Mouse (Mus musculus): ENCODE data around the gene Mettl5. TPM values are rescaled to one million over a fixed set of nuclear protein-coding genes. Genes with fewer than 3 reads are reported as not detected.

Gene Mettl5
- polyA plus RNA-seq, 1 experiment from 2014 or later, result 27.8 TPM

- Histone ChIP-seq H3K4me1 (ENCODE audit: insufficient read depth) (peaks cover 5% of the 10 kb centered on the region; the same call in 1 of the 2 replicates), H3K27ac (ENCODE audit: low read depth) (peak overlapping the region; percentile 97), H3K4me2 (ENCODE audit: low read depth, low read length) (peak overlapping the region; percentile 98), H3K27me3 (ENCODE audit: insufficient read depth, low read length) (no peaks in the 10 kb centered on the region), H3K36me3 (replicated peaks; ENCODE audit: insufficient read depth, low read length) (no peaks in the 10 kb centered on the region), H3K9me3 (ENCODE audit: low read length) (no peaks in the 10 kb centered on the region), H3K4me3 (ENCODE audit: low read depth, low read length) (peak overlapping the region; percentile 99), H3K9ac (replicated peaks) (peak overlapping the region; percentile 100)
- WGBS (ENCODE audit: insufficient replicate concordance), result under 1% methylated on average over 54 of the region's 55 CpGs
- ATAC-seq (peak; percentile 52), DNase-seq (peak; percentile 67)
- TF ChIP-seq CTCF (IDR thresholded peaks at IDR 0.05; ENCODE audit: low read depth), result peak; percentile 16; the same call in 1 of the 2 replicates
- TF ChIP-seq EP300 (IDR thresholded peaks at IDR 0.05; ENCODE audit: low read depth), result no peak
These were observed 12.5 kb upstream of the Mettl5 start for GRCm38 (mm10) chr2:69897618-69898575.

GRCm38 (mm10) chr2:69897039-69897617 lies 11.7 kb upstream of the Mettl5 start, which contains the start of gene Ubr3:
Gene Ubr3 (plus strand): TSS chr2:69897246.
- H3K4me3 ChIP-seq (ENCODE audit: low read depth, low read length), result peak within 1 kb of the TSS; percentile 99
- H3K4me2 ChIP-seq (ENCODE audit: low read depth, low read length), result peak within 1 kb of the TSS; percentile 98
- 1% methylated on average over 40 of the region's 65 CpGs for WGBS (ENCODE audit: insufficient replicate concordance)
- H3K27ac ChIP-seq (ENCODE audit: low read depth), result peak within 1 kb of the TSS; percentile 97
- no peak for TF ChIP-seq CTCF (IDR thresholded peaks at IDR 0.05; ENCODE audit: low read depth)
- peak; percentile 61; the same call in 1 of the 2 replicates for TF ChIP-seq EP300 (IDR thresholded peaks at IDR 0.05; ENCODE audit: low read depth)
- peak within 1 kb of the TSS; percentile 100 for H3K9ac ChIP-seq (replicated peaks)
- no peaks in the 10 kb centered on the region for H3K9me3 ChIP-seq (ENCODE audit: low read length)
- H3K36me3 ChIP-seq (replicated peaks; ENCODE audit: insufficient read depth, low read length), result no peaks in the 10 kb centered on the region
- no peaks in the 10 kb centered on the region for H3K27me3 ChIP-seq (ENCODE audit: insufficient read depth, low read length)
- peak; percentile 99 for ATAC-seq
- DNase-seq, result peak; percentile 99
- peaks cover 5% of the 10 kb centered on the region; the same call in 1 of the 2 replicates for H3K4me1 ChIP-seq (ENCODE audit: insufficient read depth)

GRCm38 (mm10) chr2:69896224-69896581 lies 10.8 kb upstream of the Mettl5 start:
- no peak overlapping the region for H3K4me3 ChIP-seq (ENCODE audit: low read depth, low read length)
- no peaks in the 10 kb centered on the region for H3K36me3 ChIP-seq (replicated peaks; ENCODE audit: insufficient read depth, low read length)
- H3K27me3 ChIP-seq (ENCODE audit: insufficient read depth, low read length), result no peaks in the 10 kb centered on the region
- no peak overlapping the region for H3K9ac ChIP-seq (replicated peaks)
- no peaks in the 10 kb centered on the region for H3K9me3 ChIP-seq (ENCODE audit: low read length)
- 65% methylated on average over 4 of the region's 4 CpGs for WGBS (ENCODE audit: insufficient replicate concordance)
- H3K4me1 ChIP-seq (ENCODE audit: insufficient read depth), result peaks cover 5% of the 10 kb centered on the region; the same call in 1 of the 2 replicates
- DNase-seq, result no peak
- TF ChIP-seq CTCF (IDR thresholded peaks at IDR 0.05; ENCODE audit: low read depth) (no peak), EP300 (IDR thresholded peaks at IDR 0.05; ENCODE audit: low read depth) (peak; percentile 42; the same call in 1 of the 2 replicates)
- peak overlapping the region; percentile 41; the same call in 1 of the 2 replicates for H3K27ac ChIP-seq (ENCODE audit: low read depth)
- H3K4me2 ChIP-seq (ENCODE audit: low read depth, low read length), result peak overlapping the region; percentile 98
- ATAC-seq, result no peak

- H3K4me2 ChIP-seq (ENCODE audit: low read depth, low read length), result no peak overlapping the region
- H3K9ac ChIP-seq (replicated peaks), result no peak overlapping the region
- no peaks in the 10 kb centered on the region for H3K9me3 ChIP-seq (ENCODE audit: low read length)
- 65% methylated on average over 14 of the region's 14 CpGs for WGBS (ENCODE audit: insufficient replicate concordance)
- ATAC-seq, result no peak
- DNase-seq, result peak; percentile 53
- no peak overlapping the region for H3K4me3 ChIP-seq (ENCODE audit: low read depth, low read length)
- TF ChIP-seq CTCF (IDR thresholded peaks at IDR 0.05; ENCODE audit: low read depth) (peak; percentile 67), EP300 (IDR thresholded peaks at IDR 0.05; ENCODE audit: low read depth) (no peak)
- peaks cover 5% of the 10 kb centered on the region; the same call in 1 of the 2 replicates for H3K4me1 ChIP-seq (ENCODE audit: insufficient read depth)
- no peaks in the 10 kb centered on the region for H3K27me3 ChIP-seq (ENCODE audit: insufficient read depth, low read length)
- peak overlapping the region; percentile 41; the same call in 1 of the 2 replicates for H3K27ac ChIP-seq (ENCODE audit: low read depth)
- H3K36me3 ChIP-seq (replicated peaks; ENCODE audit: insufficient read depth, low read length), result no peaks in the 10 kb centered on the region
These were observed 10.2 kb upstream of the Mettl5 start for GRCm38 (mm10) chr2:69895502-69896223.

GRCm38 (mm10) chr2:69893891-69894290 lies 8.5 kb upstream of the Mettl5 start:
- WGBS (ENCODE audit: insufficient replicate concordance), result 78% methylated on average over 5 of the region's 5 CpGs
- no peaks in the 10 kb centered on the region for H3K27me3 ChIP-seq (ENCODE audit: insufficient read depth, low read length)
- peaks cover 5% of the 10 kb centered on the region; the same call in 1 of the 2 replicates for H3K4me1 ChIP-seq (ENCODE audit: insufficient read depth)
- no peaks in the 10 kb centered on the region for H3K36me3 ChIP-seq (replicated peaks; ENCODE audit: insufficient read depth, low read length)
- DNase-seq (no peak), ATAC-seq (no peak)
- H3K4me3 ChIP-seq (ENCODE audit: low read depth, low read length), result no peak overlapping the region
- H3K9me3 ChIP-seq (ENCODE audit: low read length), result no peaks in the 10 kb centered on the region
- TF ChIP-seq CTCF (IDR thresholded peaks at IDR 0.05; ENCODE audit: low read depth) (no peak), EP300 (IDR thresholded peaks at IDR 0.05; ENCODE audit: low read depth) (no peak)
- H3K9ac ChIP-seq (replicated peaks), result no peak overlapping the region
- H3K27ac ChIP-seq (ENCODE audit: low read depth), result no peak overlapping the region
- H3K4me2 ChIP-seq (ENCODE audit: low read depth, low read length), result no peak overlapping the region
